Mouse (Mus musculus) spleen, adult 2 months (tissue): ENCODE data around the gene Dhtkd1. TPM values are rescaled to one million over a fixed set of nuclear protein-coding genes. Genes with fewer than 3 reads are reported as not detected.
"Not testable (repeated sequence)": the region's sequence is repeated elsewhere in the genome, so short reads cannot be mapped to it uniquely, and the experiment has no call there.

Experiments
- DNase-seq, 2 experiments: peaks; one replicate each; pipeline versions ENCODE4 v3.0.0 to v3.0.0-alpha.2; 2012 to 2021; ENCODE audit warnings: low spot score in 2 of 2, low read depth in 1 of 2
- H3K27ac ChIP-seq: fragments of 200-500 bp; 2 replicates; pipeline ENCODE4 v1.5.1; 2012; ENCODE audit warnings: low read length, inconsistent platforms; ENCODE audit not compliant: insufficient read depth
- H3K27me3 ChIP-seq: fragments of 200-500 bp; 2 replicates; pipeline ENCODE4 v1.6.1; 2012; ENCODE audit warnings: mild to moderate bottlenecking, moderate library complexity, low read length, inconsistent platforms; ENCODE audit not compliant: control insufficient read depth, insufficient read depth
- H3K36me3 ChIP-seq: fragments of 200-500 bp; 2 replicates; pipeline ENCODE4 v1.6.1; 2012; ENCODE audit warnings: mild to moderate bottlenecking, low read length, inconsistent platforms; ENCODE audit not compliant: control insufficient read depth, insufficient read depth
- H3K4me1 ChIP-seq: fragments of 200-500 bp; 2 replicates; pipeline ENCODE4 v1.6.1; 2011; ENCODE audit warnings: inconsistent platforms; ENCODE audit not compliant: control insufficient read depth, insufficient read depth, insufficient read length
- H3K4me3 ChIP-seq: fragments of 200-500 bp; 2 replicates; pipeline ENCODE4 v1.5.1; 2011; ENCODE audit warnings: mild to moderate bottlenecking, inconsistent platforms; ENCODE audit not compliant: insufficient read depth, insufficient read length; ENCODE audit errors: extremely low read depth
- CTCF ChIP-seq: fragments of 200-500 bp; IDR thresholded peaks from 2 replicates; pipeline ENCODE4 v1.5.1; 2011; ENCODE audit warnings: mild to moderate bottlenecking, inconsistent platforms; ENCODE audit not compliant: insufficient read depth, insufficient read length, insufficient replicate concordance; ENCODE audit errors: extremely low read depth
- POLR2A ChIP-seq: fragments of 200-500 bp; IDR thresholded peaks from 2 replicates; pipeline ENCODE4 v1.6.1; 2011; ENCODE audit warnings: low read depth, low read length, inconsistent platforms
- WGBS: fragments of 180-500 bp; shearing (Covaris S2); methylation state at CpG from one replicate; pipeline ENCODE4 v1.1.7; 2018; 5-methylcytosine and 5-hydroxymethylcytosine counted together
- polyA plus RNA-seq: library from polyadenylated mRNA; depleted of rRNA; stranded (reverse); fragments of >200 nt; gene quantifications from 2 replicates; pipeline ENCODE4 v1.2.3, GENCODE M21; 2012

Gene Dhtkd1
- polyA plus RNA-seq, 1 experiment = 0.32 TPM

- under 1% methylated on average over 46 of the region's 46 CpGs for WGBS
- no peak for DNase-seq
Observed at GRCm38 (mm10) chr2:5951621-5952211, 9.1 kb upstream of the Dhtkd1 start.

GRCm38 (mm10) chr2:5950766-5951595, 8.4 kb upstream of the Dhtkd1 start, which contains the start of gene Upf2:
Gene Upf2 (plus strand): TSS chr2:5951469.
- Histone ChIP-seq H3K4me1 (0 out of 2 replicates have a peak, but pooled peaks cover 4% of the 10 kb centered on the region), H3K27ac (peak within 1 kb of the TSS; percentile 97), H3K4me3 (peak within 1 kb of the TSS; percentile 95), H3K36me3 (no peaks in the 10 kb centered on the region), H3K27me3 (no peaks in the 10 kb centered on the region)
- WGBS = under 1% methylated on average over 46 of the region's 54 CpGs
- TF ChIP-seq CTCF (0 out of 2 replicates have a peak, but pooled peaks have one; percentile 0), POLR2A (peak; percentile 55)
- DNase-seq = peak; percentile 91 to 96

More at GRCm38 (mm10) chr2:5951621-5952211, 9.1 kb upstream of the Dhtkd1 start:
- Histone ChIP-seq H3K27ac (peak overlapping the region; percentile 81), H3K4me3 (peak overlapping the region; percentile 95), H3K27me3 (no peaks in the 10 kb centered on the region), H3K4me1 (0 out of 2 replicates have a peak, but pooled peaks cover 4% of the 10 kb centered on the region), H3K36me3 (no peaks in the 10 kb centered on the region)
- no peak for TF ChIP-seq CTCF
- no peak for TF ChIP-seq POLR2A

DNA sequence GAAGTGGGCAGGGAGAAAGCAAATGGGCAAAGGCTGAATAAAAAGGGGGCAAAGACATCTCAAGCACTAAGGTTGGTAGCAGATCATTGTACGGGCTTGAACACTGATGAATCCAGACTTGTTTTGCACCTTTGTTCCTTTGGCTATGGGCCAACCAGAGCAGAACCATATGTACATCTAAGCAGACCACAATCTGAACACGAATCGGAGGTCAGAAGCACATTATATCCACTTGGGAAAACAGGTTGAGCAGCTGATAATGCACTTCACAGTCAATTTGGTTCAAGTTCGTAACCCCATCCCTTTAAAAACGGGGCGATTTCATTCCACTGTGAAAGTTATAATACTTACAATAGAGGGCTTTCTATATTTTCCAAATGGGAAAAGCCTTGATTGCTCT, 7.7 kb upstream of the Dhtkd1 start:
- H3K4me1 ChIP-seq = 0 out of 2 replicates have a peak, but pooled peaks cover 4% of the 10 kb centered on the region
- DNase-seq = no peak
- 2% methylated on average over 6 of the region's 6 CpGs for WGBS
- H3K27ac ChIP-seq = peak overlapping the region; percentile 89; the same call in 1 of the 2 replicates
- TF ChIP-seq CTCF = no peak
- TF ChIP-seq POLR2A = no peak
- H3K4me3 ChIP-seq = peak overlapping the region; percentile 94
- H3K27me3 ChIP-seq = no peaks in the 10 kb centered on the region
- no peaks in the 10 kb centered on the region for H3K36me3 ChIP-seq

GRCm38 (mm10) chr2:5949821-5950220, 7.2 kb upstream of the Dhtkd1 start:
- not testable (repeated sequence) for H3K27ac ChIP-seq, H3K27me3 ChIP-seq, H3K4me1 ChIP-seq, DNase-seq, H3K4me3 ChIP-seq, H3K36me3 ChIP-seq
- 95% methylated on average over 9 of the region's 9 CpGs for WGBS

- Histone ChIP-seq H3K27ac (no peak overlapping the region), H3K4me1 (0 out of 2 replicates have a peak, but pooled peaks cover 4% of the 10 kb centered on the region), H3K4me3 (no peak overlapping the region), H3K27me3 (no peaks in the 10 kb centered on the region), H3K36me3 (no peaks in the 10 kb centered on the region)
- no peak for DNase-seq
- WGBS = 91% methylated on average over 2 of the region's 2 CpGs
- no peak for TF ChIP-seq POLR2A
- TF ChIP-seq CTCF = no peak
Observed at GRCm38 (mm10) chr2:5948964-5949363, 6.4 kb upstream of the Dhtkd1 start.

- H3K27me3 ChIP-seq = peaks cover 5% of the 10 kb centered on the region; the same call in 1 of the 2 replicates
Observed at GRCm38 (mm10) chr2:5946876-5947275, 4.3 kb upstream of the Dhtkd1 start.

DNA sequence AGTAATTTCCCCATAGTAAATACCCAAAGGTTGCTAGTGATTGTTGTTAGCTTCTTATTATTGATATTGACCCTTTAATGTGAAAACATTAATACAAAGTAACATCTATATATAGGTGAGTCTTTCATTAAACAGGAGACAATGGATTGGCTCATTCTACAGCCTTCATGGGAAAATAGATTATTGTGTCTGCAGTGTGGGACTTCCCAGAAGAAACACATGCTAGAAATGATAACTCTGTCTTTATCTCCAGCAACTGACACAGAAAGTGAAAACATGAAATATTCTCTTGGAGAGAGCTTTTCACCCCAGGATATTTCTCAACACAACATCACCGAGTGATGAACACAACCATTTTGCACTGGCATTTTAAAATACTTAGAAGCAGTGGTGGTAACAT, 3.0 kb upstream of the Dhtkd1 start:
- H3K4me1 ChIP-seq = peaks cover 11% of the 10 kb centered on the region; the same call in 1 of the 2 replicates
- H3K36me3 ChIP-seq = no peaks in the 10 kb centered on the region
- 80% methylated on average over 1 of the region's 1 CpGs for WGBS
- DNase-seq = no peak
- peaks cover 5% of the 10 kb centered on the region; the same call in 1 of the 2 replicates for H3K27me3 ChIP-seq
- H3K27ac ChIP-seq = no peak overlapping the region
- no peak overlapping the region for H3K4me3 ChIP-seq
- TF ChIP-seq CTCF (no peak), POLR2A (no peak)

More at GRCm38 (mm10) chr2:5946876-5947275, 4.3 kb upstream of the Dhtkd1 start:
- Histone ChIP-seq H3K4me1 (peaks cover 11% of the 10 kb centered on the region; the same call in 1 of the 2 replicates), H3K27ac (no peak overlapping the region), H3K4me3 (no peak overlapping the region), H3K36me3 (no peaks in the 10 kb centered on the region)
- TF ChIP-seq POLR2A (no peak), CTCF (no peak)
- 93% methylated on average over 3 of the region's 3 CpGs for WGBS
- no peak for DNase-seq
